Mouse (Mus musculus) stomach, embryonic 15.5 days (tissue): ENCODE data around the gene Foxc2. TPM values are rescaled to one million over a fixed set of nuclear protein-coding genes. Genes with fewer than 3 reads are reported as not detected.

Source experiments
- ATAC-seq: fragments of 200-750 bp; cut with Nextera tagmentation; 2 replicates; pipeline ENCODE4 v1.8.0; 2017; ENCODE audit warnings: low read depth, moderate number of reproducible peaks, moderate TSS enrichment; ENCODE audit not compliant: insufficient read depth, low FRiP score
- H3K27ac ChIP-seq: fragments of 300-500 bp; sonication (generic); 2 replicates; pipeline ENCODE4 v1.5.1; 2015; ENCODE audit warnings: mild to moderate bottlenecking, inconsistent platforms
- H3K27me3 ChIP-seq: fragments of 300-500 bp; sonication (generic); replicated peaks from 2 replicates; pipeline ENCODE4 v1.6.1; 2015; ENCODE audit warnings: inconsistent platforms
- H3K36me3 ChIP-seq: fragments of 300-500 bp; sonication (generic); 2 replicates; pipeline ENCODE4 v1.6.1; 2015; ENCODE audit warnings: inconsistent platforms
- H3K4me1 ChIP-seq: fragments of 300-500 bp; sonication (generic); 2 replicates; pipeline ENCODE4 v1.6.1; 2015; ENCODE audit warnings: inconsistent platforms
- H3K4me2 ChIP-seq: fragments of 300-500 bp; sonication (generic); 2 replicates; pipeline ENCODE4 v1.6.1; 2015; ENCODE audit warnings: mild to moderate bottlenecking, inconsistent platforms
- H3K4me3 ChIP-seq: fragments of 300-500 bp; sonication (generic); replicated peaks from 2 replicates; pipeline ENCODE4 v1.5.1; 2015; ENCODE audit warnings: inconsistent platforms
- H3K9ac ChIP-seq: fragments of 300-500 bp; sonication (generic); 2 replicates; pipeline ENCODE4 v1.6.1; 2015; ENCODE audit warnings: inconsistent platforms
- H3K9me3 ChIP-seq: fragments of 300-500 bp; sonication (generic); 2 replicates; pipeline ENCODE4 v1.6.1; 2016; ENCODE audit warnings: inconsistent platforms
- WGBS: fragments of 180-500 bp; shearing (Covaris S2); methylation state at CpG from one replicate; pipeline ENCODE4 v1.1.7; 2015; 5-methylcytosine and 5-hydroxymethylcytosine counted together
- polyA plus RNA-seq: library from polyadenylated mRNA; unstranded; fragments of >200 nt; fragmentation: Nextera tagmentation; extraction: Ambion mirVana; gene quantifications from 2 replicates; pipeline ENCODE4 v1.2.1, GENCODE M21; 2015

Foxc2 gene
- polyA plus RNA-seq, 1 experiment from 2014 or later: 0.90 TPM

DNA sequence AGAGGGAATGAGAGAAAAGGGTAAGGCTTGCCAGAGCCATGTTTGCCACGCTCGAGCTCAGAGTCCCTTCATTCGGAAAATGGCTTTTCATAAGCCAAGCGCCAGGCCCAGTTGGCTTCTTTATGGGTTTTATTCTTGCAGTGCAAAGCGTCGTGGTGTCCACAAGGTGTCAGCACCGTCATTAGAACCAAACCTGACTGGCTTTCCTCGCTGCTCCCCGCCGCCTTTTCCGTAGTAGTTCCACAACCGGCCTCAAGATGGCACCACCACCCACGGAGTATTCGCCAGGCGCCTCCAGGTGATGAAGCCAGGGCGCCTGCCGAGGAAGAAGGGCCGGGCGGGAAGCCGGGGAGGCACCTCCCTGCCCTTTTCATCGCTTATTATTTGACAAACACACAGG, 2.7 kb upstream of the Foxc2 start:
- under 1% methylated on average over 21 of the region's 21 CpGs for WGBS
- peak; percentile 23; the same call in 1 of the 2 replicates for ATAC-seq
- Histone ChIP-seq H3K9me3 (no peaks in the 10 kb centered on the region), H3K4me3 (0 out of 2 replicates have a peak overlapping the region, but pooled peaks have one; percentile 1), H3K4me2 (peak overlapping the region; percentile 42), H3K4me1 (peaks cover 20% of the 10 kb centered on the region; the same call in 1 of the 2 replicates), H3K27ac (no peak overlapping the region), H3K27me3 (peaks cover 44% of the 10 kb centered on the region), H3K36me3 (no peaks in the 10 kb centered on the region), H3K9ac (no peak overlapping the region)

GRCm38 (mm10) chr8:121115136-121115535, 835 bp upstream of the Foxc2 start:
- peaks cover 20% of the 10 kb centered on the region; the same call in 1 of the 2 replicates for H3K4me1 ChIP-seq
- H3K4me3 ChIP-seq: no peak overlapping the region
- H3K27me3 ChIP-seq: peaks cover 61% of the 10 kb centered on the region
- no peak overlapping the region for H3K27ac ChIP-seq
- WGBS: 2% methylated on average over 25 of the region's 25 CpGs
- H3K9me3 ChIP-seq: no peaks in the 10 kb centered on the region
- no peak overlapping the region for H3K4me2 ChIP-seq
- no peak for ATAC-seq
- no peaks in the 10 kb centered on the region for H3K36me3 ChIP-seq
- no peak overlapping the region for H3K9ac ChIP-seq

DNA sequence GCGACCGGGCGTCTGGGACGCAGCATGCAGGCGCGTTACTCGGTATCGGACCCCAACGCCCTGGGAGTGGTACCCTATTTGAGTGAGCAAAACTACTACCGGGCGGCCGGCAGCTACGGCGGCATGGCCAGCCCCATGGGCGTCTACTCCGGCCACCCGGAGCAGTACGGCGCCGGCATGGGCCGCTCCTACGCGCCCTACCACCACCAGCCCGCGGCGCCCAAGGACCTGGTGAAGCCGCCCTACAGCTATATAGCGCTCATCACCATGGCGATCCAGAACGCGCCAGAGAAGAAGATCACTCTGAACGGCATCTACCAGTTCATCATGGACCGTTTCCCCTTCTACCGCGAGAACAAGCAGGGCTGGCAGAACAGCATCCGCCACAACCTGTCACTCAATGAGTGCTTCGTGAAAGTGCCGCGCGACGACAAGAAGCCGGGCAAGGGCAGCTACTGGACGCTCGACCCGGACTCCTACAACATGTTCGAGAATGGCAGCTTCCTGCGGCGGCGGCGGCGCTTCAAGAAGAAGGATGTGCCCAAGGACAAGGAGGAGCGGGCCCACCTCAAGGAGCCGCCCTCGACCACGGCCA, 717 bp downstream of the Foxc2 start:
- under 1% methylated on average over 55 of the region's 55 CpGs for WGBS
- no peak overlapping the region for H3K27ac ChIP-seq
- peak overlapping the region; percentile 88 for H3K4me2 ChIP-seq
- 0 out of 2 replicates have a peak, but pooled peaks have one; percentile 33 for ATAC-seq
- H3K4me1 ChIP-seq: peaks cover 20% of the 10 kb centered on the region; the same call in 1 of the 2 replicates
- peak overlapping the region; percentile 49 for H3K4me3 ChIP-seq
- no peaks in the 10 kb centered on the region for H3K36me3 ChIP-seq
- 0 out of 2 replicates have a peak overlapping the region, but pooled peaks have one; percentile 35 for H3K9ac ChIP-seq
- no peaks in the 10 kb centered on the region for H3K9me3 ChIP-seq
- H3K27me3 ChIP-seq: peaks cover 76% of the 10 kb centered on the region

GRCm38 (mm10) chr8:121117186-121117651, 1.2 kb downstream of the Foxc2 start:
- Histone ChIP-seq H3K27ac (no peak overlapping the region), H3K27me3 (peaks cover 81% of the 10 kb centered on the region), H3K4me2 (peak overlapping the region; percentile 88), H3K9me3 (no peaks in the 10 kb centered on the region), H3K9ac (no peak overlapping the region), H3K4me1 (peaks cover 20% of the 10 kb centered on the region; the same call in 1 of the 2 replicates), H3K36me3 (no peaks in the 10 kb centered on the region), H3K4me3 (peak overlapping the region; percentile 49)
- WGBS: under 1% methylated on average over 59 of the region's 62 CpGs
- ATAC-seq: no peak

DNA sequence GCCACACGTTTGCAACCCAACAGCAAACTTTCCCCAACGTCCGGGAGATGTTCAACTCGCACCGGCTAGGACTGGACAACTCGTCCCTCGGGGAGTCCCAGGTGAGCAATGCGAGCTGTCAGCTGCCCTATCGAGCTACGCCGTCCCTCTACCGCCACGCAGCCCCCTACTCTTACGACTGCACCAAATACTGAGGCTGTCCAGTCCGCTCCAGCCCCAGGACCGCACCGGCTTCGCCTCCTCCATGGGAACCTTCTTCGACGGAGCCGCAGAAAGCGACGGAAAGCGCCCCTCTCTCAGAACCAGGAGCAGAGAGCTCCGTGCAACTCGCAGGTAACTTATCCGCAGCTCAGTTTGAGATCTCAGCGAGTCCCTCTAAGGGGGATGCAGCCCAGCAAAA, 1.9 kb downstream of the Foxc2 start:
- Histone ChIP-seq H3K4me1 (peaks cover 20% of the 10 kb centered on the region; the same call in 1 of the 2 replicates), H3K36me3 (no peaks in the 10 kb centered on the region), H3K4me3 (peak overlapping the region; percentile 49), H3K27ac (no peak overlapping the region), H3K9me3 (no peaks in the 10 kb centered on the region), H3K4me2 (peak overlapping the region; percentile 88), H3K9ac (no peak overlapping the region), H3K27me3 (peaks cover 88% of the 10 kb centered on the region)
- WGBS: 3% methylated on average over 28 of the region's 28 CpGs
- ATAC-seq: no peak

DNA sequence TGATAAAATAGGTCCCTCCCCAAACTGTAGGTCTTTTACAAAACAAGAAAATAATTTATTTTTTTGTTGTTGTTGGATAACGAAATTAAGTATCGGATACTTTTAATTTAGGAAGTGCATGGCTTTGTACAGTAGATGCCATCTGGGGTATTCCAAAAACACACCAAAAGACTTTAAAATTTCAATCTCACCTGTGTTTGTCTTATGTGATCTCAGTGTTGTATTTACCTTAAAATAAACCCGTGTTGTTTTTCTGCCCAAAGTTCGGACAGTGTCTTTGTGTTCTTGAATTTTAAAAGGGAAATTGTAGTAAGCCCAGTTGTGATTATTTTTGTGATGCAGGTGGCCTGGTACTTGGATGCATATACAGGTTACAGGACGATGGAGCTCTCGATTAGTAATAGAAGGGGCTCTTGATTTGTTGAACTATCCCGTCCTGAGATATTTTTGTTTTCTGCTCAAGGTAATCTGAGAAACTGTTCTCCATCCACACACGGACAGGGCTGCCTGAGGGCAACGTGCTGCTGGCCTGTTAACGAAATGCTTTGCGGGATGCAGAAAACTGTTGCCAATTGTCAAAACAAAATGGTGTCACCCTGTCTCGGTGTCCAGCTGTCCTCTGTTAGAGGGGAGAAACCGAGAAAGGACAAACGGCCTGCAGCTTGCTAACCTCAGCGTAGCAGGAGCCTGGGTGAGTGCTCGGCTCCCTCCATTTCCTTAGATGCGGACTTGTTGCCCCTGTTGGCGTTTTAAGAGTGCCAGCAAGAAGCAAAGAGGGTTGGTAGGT, 2.9 kb downstream of the Foxc2 start:
- Histone ChIP-seq H3K4me1 (peaks cover 20% of the 10 kb centered on the region; the same call in 1 of the 2 replicates), H3K27ac (no peak overlapping the region), H3K27me3 (peaks cover 93% of the 10 kb centered on the region), H3K4me3 (peak overlapping the region; percentile 1), H3K9me3 (no peaks in the 10 kb centered on the region), H3K4me2 (no peak overlapping the region), H3K9ac (no peak overlapping the region), H3K36me3 (no peaks in the 10 kb centered on the region)
- ATAC-seq: no peak
- WGBS: 17% methylated on average over 18 of the region's 18 CpGs

GRCm38 (mm10) chr8:121119635-121120455, 3.9 kb downstream of the Foxc2 start:
- Histone ChIP-seq H3K9ac (no peak overlapping the region), H3K4me3 (no peak overlapping the region; the same call in 1 of the 2 replicates), H3K9me3 (no peaks in the 10 kb centered on the region), H3K27ac (no peak overlapping the region), H3K4me2 (no peak overlapping the region), H3K36me3 (no peaks in the 10 kb centered on the region), H3K4me1 (peaks cover 22% of the 10 kb centered on the region; the same call in 1 of the 2 replicates), H3K27me3 (peaks cover 93% of the 10 kb centered on the region)
- WGBS: 42% methylated on average over 12 of the region's 12 CpGs
- ATAC-seq: no peak

GRCm38 (mm10) chr8:121120456-121121419, 4.8 kb downstream of the Foxc2 start:
- Histone ChIP-seq H3K9me3 (no peaks in the 10 kb centered on the region), H3K4me3 (no peak overlapping the region), H3K36me3 (no peaks in the 10 kb centered on the region), H3K4me2 (no peak overlapping the region), H3K27me3 (peaks cover 92% of the 10 kb centered on the region), H3K9ac (no peak overlapping the region), H3K27ac (no peak overlapping the region), H3K4me1 (peaks cover 24% of the 10 kb centered on the region; the same call in 1 of the 2 replicates)
- ATAC-seq: no peak
- WGBS: 40% methylated on average over 17 of the region's 17 CpGs

- Histone ChIP-seq H3K36me3 (no peaks in the 10 kb centered on the region), H3K4me2 (no peak overlapping the region), H3K27me3 (peaks cover 94% of the 10 kb centered on the region), H3K27ac (no peak overlapping the region), H3K9ac (no peak overlapping the region), H3K4me1 (peaks cover 17% of the 10 kb centered on the region; the same call in 1 of the 2 replicates), H3K4me3 (no peak overlapping the region), H3K9me3 (no peaks in the 10 kb centered on the region)
- 41% methylated on average over 8 of the region's 8 CpGs for WGBS
- ATAC-seq: no peak
Observed at GRCm38 (mm10) chr8:121121704-121122103, 5.7 kb downstream of the Foxc2 start.

GRCm38 (mm10) chr8:121122368-121122767, 6.4 kb downstream of the Foxc2 start:
- Histone ChIP-seq H3K36me3 (no peaks in the 10 kb centered on the region), H3K4me1 (peaks cover 11% of the 10 kb centered on the region; the same call in 1 of the 2 replicates), H3K27me3 (peaks cover 93% of the 10 kb centered on the region), H3K4me3 (no peak overlapping the region), H3K4me2 (no peak overlapping the region), H3K9ac (no peak overlapping the region), H3K9me3 (no peaks in the 10 kb centered on the region), H3K27ac (no peak overlapping the region)
- 45% methylated on average over 7 of the region's 7 CpGs for WGBS
- no peak for ATAC-seq
